Mouse (Mus musculus) CD4-positive, CD25-positive, alpha-beta regulatory T cell, adult 4 months (primary cell): Measurements from ENCODE around the gene Neurl4. TPM values are rescaled to one million over a fixed set of nuclear protein-coding genes. Genes with fewer than 3 reads are reported as not detected.
"Not testable (repeated sequence)": the region's sequence is repeated elsewhere in the genome, so short reads cannot be mapped to it uniquely, and the experiment has no call there.

Experiments used
- ATAC-seq: one replicate; pipeline ENCODE4 v1.8.0; 2017
- polyA plus RNA-seq, 2 experiments: library from polyadenylated mRNA; unstranded; fragments of 100-300 nt; shearing (Covaris generic); gene quantifications; one replicate each; pipeline ENCODE4 v1.2.1; 2017

Neurl4 gene
- polyA plus RNA-seq, 2 experiments from 2014 or later, result 8.3 to 9.1 TPM

DNA sequence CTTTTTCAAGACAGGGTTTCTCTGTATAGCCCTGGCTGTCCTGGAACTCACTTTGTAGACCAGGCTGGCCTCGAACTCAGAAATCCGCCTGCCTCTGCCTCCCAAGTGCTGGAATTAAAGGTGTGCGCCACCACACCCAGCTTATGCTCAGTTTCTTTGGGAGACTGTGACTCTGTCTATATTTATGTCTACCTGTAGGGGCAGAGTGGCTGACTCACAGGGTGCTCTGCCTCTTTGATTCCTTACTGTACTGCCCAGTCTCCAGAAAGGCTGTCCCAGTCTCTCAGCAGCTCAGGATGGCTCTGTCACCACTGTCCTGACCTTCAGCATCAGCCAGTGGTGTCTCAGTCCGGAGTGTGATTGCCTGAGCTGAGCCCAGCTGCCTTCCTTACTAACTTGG lies 54.7 kb downstream of the Neurl4 start:
- not testable (repeated sequence) for ATAC-seq

DNA sequence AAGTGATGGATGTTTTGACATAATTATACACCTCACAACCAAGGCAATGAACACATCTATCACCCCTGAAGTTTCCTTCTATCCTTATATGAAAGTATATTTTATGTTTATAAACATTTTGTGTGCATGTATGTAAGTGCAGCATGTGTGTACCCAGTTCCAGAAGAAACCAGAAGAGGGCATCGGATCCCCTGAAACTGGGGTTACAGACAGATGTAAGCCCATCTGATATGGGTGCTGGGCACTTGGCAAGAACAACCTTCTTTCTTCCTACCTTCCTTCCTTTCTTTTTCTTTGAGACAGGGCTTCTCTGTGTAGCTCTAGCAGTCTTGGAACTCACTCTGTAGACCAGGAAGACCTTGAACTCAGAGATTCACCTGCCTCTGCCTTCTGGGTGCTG lies 55.3 kb downstream of the Neurl4 start:
- ATAC-seq, result no peak

DNA sequence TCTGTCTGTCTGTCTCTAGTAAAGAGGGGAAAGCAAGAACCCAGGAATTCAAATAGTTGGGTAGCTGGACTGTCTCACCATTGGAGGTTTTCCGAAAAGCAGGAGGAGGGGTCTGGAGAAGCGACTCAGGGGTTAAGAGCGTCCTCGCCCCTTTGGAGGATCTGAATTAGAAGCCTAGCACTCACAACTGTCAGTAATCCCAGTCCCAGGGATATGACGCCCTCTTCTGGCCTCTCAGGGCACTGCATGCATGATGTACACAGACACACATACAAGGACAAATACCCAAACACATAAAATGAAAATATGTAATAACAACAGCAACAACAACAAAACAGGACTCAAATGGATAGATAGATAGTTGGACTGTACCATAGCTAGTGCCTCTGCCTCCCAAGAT lies 59.7 kb downstream of the Neurl4 start:
- ATAC-seq, result no peak

DNA sequence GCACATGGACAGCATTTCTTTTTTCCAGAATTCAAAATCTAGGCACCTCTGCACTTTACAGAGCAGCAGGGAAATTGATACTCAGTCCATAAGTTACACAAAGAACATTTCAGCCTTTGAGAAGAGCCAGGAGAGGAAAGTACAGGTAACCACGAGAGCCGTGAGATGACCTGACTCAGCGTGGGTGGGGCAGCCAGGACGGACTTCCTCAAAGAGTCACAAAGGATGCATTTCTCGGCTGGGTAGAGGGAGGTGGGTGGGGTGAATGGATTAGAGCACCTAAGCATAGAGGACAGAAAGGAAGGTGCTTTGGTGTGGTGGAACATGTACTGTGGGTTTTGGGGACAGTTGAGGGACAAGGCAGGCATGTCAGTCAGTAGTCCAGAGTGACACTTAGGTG lies 61.0 kb downstream of the Neurl4 start:
- no peak for ATAC-seq

Other genes starting within 250 kb of the Neurl4 start
- under 1 TPM in 1 of 2 experiments, not detected in 1; 0.81 TPM for gene Sox15, start 245.8 kb upstream of the Neurl4 start, polyA plus RNA-seq
- 10 to 100 TPM; 34.8 to 85.1 TPM for gene Mpdu1, start 238.4 kb upstream of the Neurl4 start, polyA plus RNA-seq
- gene Cd68, start 234.9 kb upstream of the Neurl4 start, polyA plus RNA-seq, result 1 to 10 TPM; 3.0 to 5.8 TPM
- 100 to 1,000 TPM; 166 to 236 TPM for gene Eif4a1, start 228.6 kb upstream of the Neurl4 start, polyA plus RNA-seq
- gene Senp3, start 219.0 kb upstream of the Neurl4 start, polyA plus RNA-seq, result 10 to 100 TPM; 31.6 to 47.4 TPM
- not detected for gene Tnfsf13, start 215.3 kb upstream of the Neurl4 start, polyA plus RNA-seq
- under 1 TPM in 1 of 2 experiments, not detected in 1; 0.23 TPM for gene Tnfsf12, start 205.2 kb upstream of the Neurl4 start, polyA plus RNA-seq
- not detected for gene Tnfsfm13, start 205.0 kb upstream of the Neurl4 start, polyA plus RNA-seq
- gene Polr2a, start 142.4 kb upstream of the Neurl4 start, polyA plus RNA-seq, result 10 to 100 TPM; 25.6 to 36.0 TPM
- not detected for gene Slc35g3, start 139.1 kb upstream of the Neurl4 start, polyA plus RNA-seq
- 10 to 100 TPM; 11.2 to 11.8 TPM for gene Zbtb4, start 135.2 kb upstream of the Neurl4 start, polyA plus RNA-seq
- gene Chrnb1, start 105.1 kb upstream of the Neurl4 start, polyA plus RNA-seq, result 1 to 10 TPM; 2.9 to 4.5 TPM
- not detected for gene Fgf11, start 99.2 kb upstream of the Neurl4 start, polyA plus RNA-seq
- gene Tmem102, start 95.4 kb upstream of the Neurl4 start, polyA plus RNA-seq, result not detected
- gene Gm39566, start 85.8 kb upstream of the Neurl4 start, polyA plus RNA-seq, result not detected
- not detected for gene Spem2, start 82.6 kb upstream of the Neurl4 start, polyA plus RNA-seq
- gene Spem1, start 78.9 kb upstream of the Neurl4 start, polyA plus RNA-seq, result under 1 TPM in 1 of 2 experiments, not detected in 1; 0.42 TPM
- gene Nlgn2, start 63.3 kb upstream of the Neurl4 start, polyA plus RNA-seq, result 1 to 10 TPM; 1.1 to 1.2 TPM
- 100 to 1,000 TPM in 1 of 2 experiments, 10 to 100 TPM in 1; 93.2 to 114 TPM for gene Tmem256, start 62.6 kb upstream of the Neurl4 start, polyA plus RNA-seq
- 10 to 100 TPM; 22.4 to 33.5 TPM for gene Plscr3, start 54.7 kb upstream of the Neurl4 start, polyA plus RNA-seq
- not detected for gene Tnk1, start 42.3 kb upstream of the Neurl4 start, polyA plus RNA-seq
- gene Tmem95, start 23.1 kb upstream of the Neurl4 start, polyA plus RNA-seq, result not detected
- gene Kctd11, start 19.7 kb upstream of the Neurl4 start, polyA plus RNA-seq, result 1 to 10 TPM in 1 of 2 experiments, not detected in 1; 1.1 TPM
- 100 to 1,000 TPM; 256 to 383 TPM for gene Acap1, start 5.5 kb upstream of the Neurl4 start, polyA plus RNA-seq
- gene 2810408A11Rik, start 85 bp upstream of the Neurl4 start, polyA plus RNA-seq, result 1 to 10 TPM; 1.6 to 2.0 TPM
- 100 to 1,000 TPM; 120 to 134 TPM for gene Gps2, start 12.8 kb downstream of the Neurl4 start, polyA plus RNA-seq
- 1,000 to 10,000 TPM; 1,067 to 1,377 TPM for gene Eif5a, start 20.9 kb downstream of the Neurl4 start, polyA plus RNA-seq
- gene Ybx2, start 34.7 kb downstream of the Neurl4 start, polyA plus RNA-seq, result not detected
- gene Slc2a4, start 47.1 kb downstream of the Neurl4 start, polyA plus RNA-seq, result not detected
- gene Cldn7, start 63.7 kb downstream of the Neurl4 start, polyA plus RNA-seq, result not detected
- 10 to 100 TPM; 21.1 to 25.4 TPM for gene Ctdnep1, start 80.1 kb downstream of the Neurl4 start, polyA plus RNA-seq
- 10 to 100 TPM; 69.7 to 79.3 TPM for gene Elp5, start 81.4 kb downstream of the Neurl4 start, polyA plus RNA-seq
- 100 to 1,000 TPM; 282 to 355 TPM for gene Gabarap, start 90.1 kb downstream of the Neurl4 start, polyA plus RNA-seq
- 10 to 100 TPM; 41.3 to 43.5 TPM for gene Phf23, start 94.7 kb downstream of the Neurl4 start, polyA plus RNA-seq
- gene Dvl2, start 99.5 kb downstream of the Neurl4 start, polyA plus RNA-seq, result 1 to 10 TPM; 4.0 to 4.6 TPM
- 100 to 1,000 TPM; 124 to 181 TPM for gene Acadvl, start 114.3 kb downstream of the Neurl4 start, polyA plus RNA-seq
- gene Dlg4, start 115.9 kb downstream of the Neurl4 start, polyA plus RNA-seq, result 10 to 100 TPM in 1 of 2 experiments, 1 to 10 TPM in 1; 9.4 to 17.1 TPM
- not detected for gene Asgr1, start 153.0 kb downstream of the Neurl4 start, polyA plus RNA-seq
- not detected for gene Asgr2, start 191.6 kb downstream of the Neurl4 start, polyA plus RNA-seq
- gene Mgl2, start 229.3 kb downstream of the Neurl4 start, polyA plus RNA-seq, result not detected